Mouse (Mus musculus) mesoderm, embryonic 11.5 days (tissue): ENCODE measurements at regions not wholly inside any gene's neighbourhood (a gene's known extent, or its start where the extent isn't known, plus 50 kb on each side); places are given as distances from the start of the nearest gene placed in this dataset.
"Not testable (repeated sequence)": the region's sequence is repeated elsewhere in the genome, so short reads cannot be mapped to it uniquely, and the experiment has no call there.

Experiments used
- DNase-seq: peaks from one replicate; pipeline ENCODE4 v3.0.0-alpha.2; 2012; ENCODE audit warnings: low read depth, low spot score

DNA sequence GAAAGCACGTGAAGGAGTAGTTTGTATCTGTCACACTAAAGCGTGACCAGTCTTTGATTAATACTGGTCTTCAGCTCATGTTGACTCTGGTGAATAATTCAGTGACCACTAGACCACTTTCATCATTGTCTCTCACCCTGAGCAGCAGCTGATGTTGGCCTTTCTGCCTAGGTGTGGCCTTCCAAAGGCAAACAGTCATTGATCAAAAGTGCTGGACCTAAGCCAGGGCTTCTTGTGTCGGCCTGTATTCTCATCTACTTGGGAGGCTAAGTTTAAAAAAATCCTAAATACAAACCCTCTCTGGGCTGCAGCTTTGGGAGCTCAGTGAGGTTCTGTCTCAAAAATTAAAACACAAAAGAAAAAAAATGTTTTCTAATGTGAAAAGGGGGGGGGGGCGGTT lies 475.0 kb upstream of the Cdh5 start:
- no peak for DNase-seq

DNA sequence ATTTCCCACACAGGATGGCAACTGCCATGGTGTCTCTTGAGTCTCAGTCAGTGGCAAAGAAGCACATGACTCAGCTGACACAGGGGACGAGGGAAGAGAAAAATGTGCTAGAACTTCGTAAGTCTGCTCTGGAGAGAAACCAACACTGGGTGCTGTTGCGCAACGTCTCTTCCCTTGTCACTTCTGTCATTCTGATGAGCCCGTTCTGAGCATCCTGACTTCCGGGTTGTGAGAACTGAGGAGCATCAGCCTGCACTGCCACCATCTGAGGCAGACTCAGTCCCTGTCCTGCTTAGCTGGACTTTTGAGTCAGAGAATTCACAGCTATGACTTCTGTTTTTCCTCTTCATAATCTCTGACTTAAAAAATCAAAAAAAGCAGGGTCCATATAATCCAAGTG lies 468.9 kb upstream of the Cdh5 start:
- no peak for DNase-seq

DNA sequence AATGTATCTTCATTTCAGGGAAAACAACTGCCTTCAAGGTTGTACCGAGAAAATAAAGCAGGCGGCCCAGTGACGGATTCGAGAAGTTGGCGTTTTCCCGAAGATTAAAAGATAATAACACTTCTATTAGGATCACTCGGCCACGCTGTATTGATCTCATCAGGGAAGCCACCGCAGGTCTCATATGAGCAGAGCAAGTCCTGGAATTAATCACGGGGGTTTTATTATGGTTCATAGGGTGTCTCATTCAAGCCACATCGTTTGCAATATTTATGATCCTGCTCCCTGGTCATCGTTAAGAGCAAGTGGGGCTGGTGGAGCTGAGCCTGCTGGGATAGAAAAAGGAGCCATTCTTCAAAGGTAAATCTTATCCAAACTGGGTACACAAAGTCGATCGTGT lies 466.5 kb upstream of the Cdh5 start:
- peak; percentile 25 for DNase-seq

DNA sequence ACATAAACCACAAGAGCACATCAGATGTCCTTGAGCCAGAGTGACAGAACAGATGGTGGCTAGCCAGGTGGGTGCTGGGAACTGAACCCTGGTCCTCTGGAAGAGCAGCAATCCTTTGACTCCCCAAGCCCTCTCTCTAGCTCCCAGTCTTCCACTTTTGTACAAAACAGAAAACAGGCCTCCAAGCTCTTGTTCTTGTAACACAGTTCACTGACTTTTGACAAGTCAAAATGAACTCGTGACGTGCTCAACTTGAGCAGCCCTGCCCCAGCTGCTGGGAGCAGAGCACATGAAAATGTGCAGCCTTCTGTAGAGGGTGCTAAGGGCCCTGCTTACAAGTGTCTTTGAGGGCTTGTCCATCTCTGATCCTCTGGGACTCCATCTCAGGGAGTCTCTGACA lies 457.8 kb upstream of the Cdh5 start:
- no peak for DNase-seq

DNA sequence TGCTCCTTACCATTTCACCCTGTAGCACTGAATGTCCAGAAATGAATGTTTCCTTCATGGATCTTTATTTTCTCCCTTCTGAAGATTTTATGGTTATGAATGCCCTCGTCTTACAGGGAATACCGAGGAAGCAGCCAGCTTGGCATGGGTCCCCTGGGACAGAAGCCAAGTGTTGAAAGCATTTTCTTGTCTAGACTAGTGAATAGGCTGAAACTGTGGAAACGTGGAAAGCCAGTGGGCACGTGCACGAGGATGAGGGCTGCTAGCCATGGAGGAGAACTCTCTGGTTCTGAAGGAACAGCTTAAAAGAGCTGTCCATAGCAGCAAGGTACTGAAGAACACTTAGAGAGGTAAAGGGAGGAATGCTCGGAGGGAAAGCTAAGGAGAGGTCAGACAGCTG lies 457.3 kb upstream of the Cdh5 start:
- no peak for DNase-seq

DNA sequence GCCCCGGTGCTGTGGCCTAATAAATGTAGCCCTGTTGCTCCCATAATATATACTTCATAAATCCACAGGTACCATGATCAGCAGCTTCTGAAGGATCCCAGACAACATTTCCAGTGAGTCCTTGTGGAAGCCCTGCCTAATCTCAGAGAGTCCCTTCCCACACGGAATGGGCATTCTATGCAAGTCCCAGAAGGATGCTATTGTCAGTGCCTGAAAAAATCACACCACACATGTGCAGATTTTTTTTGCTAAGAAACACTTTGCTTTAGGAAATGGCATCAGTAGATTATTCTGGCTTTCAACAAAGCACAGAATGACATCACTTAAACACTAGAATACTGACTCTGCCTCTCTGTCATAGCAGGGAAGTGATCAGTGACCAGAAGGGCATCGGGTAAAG lies 456.6 kb upstream of the Cdh5 start:
- DNase-seq = no peak

DNA sequence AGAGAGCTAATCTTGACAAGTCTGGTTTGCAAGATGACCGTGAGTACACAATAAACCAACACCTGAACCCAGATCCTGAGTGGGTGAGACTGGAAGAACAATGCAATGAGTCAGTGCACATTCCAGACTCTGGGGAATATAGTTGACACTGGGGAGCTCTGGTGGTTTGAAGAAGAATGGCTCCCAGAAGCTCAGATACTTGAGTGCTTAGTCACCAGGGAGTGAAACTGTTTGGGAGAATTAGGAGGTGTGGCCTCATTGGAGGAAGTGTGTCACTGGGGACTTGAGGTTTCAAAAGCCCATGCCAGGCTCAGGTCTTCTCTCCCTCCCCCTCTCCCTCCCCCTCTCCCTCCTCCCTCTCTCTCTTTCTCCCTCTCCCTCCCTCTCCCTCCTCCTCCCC lies 436.6 kb upstream of the Cdh5 start:
- DNase-seq = no peak

DNA sequence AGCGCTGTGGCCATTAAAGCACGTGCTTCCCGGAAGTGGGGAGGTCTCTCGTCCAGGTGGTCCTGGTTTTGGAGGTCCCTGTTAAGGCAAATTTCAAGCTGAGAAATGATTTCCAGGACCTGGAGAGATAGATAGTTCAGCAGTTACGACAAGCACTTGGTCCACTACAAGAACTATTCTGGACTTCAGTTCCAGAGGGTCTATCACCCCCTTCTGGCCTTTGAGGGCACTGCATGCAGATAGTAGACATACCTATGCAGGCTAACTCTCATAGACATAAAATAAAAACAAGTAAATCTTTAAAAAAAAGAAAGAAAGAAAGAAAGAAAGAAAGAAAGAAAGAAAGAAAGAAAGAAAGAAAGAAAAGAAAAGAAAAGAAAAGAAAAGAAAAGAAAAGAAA lies 415.2 kb upstream of the Cdh5 start:
- peak; percentile 4 for DNase-seq

DNA sequence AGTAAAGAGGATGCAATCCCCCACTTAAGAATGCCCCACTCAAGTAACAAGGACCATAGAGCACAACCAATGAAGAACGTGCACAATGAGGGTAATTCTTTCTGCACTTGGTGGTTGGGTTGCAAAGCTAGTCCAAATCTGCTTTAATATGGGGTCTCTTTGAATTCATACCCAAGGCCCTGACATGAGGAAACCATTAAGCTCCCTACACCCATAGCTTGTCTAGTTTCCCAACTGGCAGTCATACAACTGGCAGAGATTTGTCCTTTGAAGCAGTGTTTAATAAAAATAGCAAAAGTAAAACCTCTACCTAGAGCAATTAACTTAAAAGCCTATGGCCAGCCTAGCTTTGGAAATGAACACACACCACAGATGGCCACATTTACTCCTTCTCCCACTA lies 411.0 kb upstream of the Cdh5 start:
- no peak for DNase-seq

DNA sequence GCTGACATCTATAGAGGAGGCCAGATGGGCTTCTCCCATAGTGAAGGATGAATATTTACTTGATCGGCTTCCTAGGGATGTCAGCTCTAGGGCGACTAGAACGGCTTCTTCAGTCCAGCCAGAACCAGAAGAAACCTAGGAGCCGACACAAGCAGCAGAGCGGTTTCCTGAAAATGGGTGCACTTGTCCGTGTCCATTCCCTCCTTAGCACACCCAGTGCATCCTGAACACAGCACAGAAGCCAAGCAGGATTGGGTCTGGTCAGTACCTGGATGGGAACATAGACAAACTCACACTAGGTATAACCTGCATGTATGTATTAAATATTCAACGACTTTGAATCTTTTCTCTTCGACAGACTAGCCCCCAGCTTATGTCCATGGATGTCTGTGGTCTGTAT lies 407.9 kb upstream of the Cdh5 start:
- no peak for DNase-seq

DNA sequence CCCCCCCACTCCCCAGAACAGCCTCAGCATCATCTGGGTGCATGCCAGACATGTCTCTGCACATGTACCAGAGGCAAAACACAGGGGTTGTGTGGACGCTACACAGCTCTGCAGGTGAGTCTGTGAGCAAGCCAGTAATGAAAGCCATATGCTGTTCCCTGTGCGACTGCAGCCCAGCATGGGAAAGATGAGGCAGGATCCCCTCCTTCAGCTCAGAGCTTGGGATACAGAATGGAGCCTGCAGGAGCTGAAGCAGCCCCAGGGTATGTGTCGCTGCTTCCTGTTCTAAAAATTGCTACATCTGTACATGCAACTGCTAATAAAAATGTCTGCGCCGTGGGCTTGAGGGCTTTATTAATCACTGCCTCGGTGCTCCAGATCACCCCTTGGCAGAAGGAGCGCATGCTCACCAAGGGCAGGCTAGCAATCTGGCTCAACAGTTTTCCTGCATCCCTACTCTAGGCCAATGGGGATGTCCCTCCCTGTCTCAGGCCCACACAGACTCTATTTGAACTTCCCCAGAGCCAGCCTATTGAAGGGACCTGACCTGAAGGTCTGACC lies 407.0 kb upstream of the Cdh5 start:
- DNase-seq = peak; percentile 9

DNA sequence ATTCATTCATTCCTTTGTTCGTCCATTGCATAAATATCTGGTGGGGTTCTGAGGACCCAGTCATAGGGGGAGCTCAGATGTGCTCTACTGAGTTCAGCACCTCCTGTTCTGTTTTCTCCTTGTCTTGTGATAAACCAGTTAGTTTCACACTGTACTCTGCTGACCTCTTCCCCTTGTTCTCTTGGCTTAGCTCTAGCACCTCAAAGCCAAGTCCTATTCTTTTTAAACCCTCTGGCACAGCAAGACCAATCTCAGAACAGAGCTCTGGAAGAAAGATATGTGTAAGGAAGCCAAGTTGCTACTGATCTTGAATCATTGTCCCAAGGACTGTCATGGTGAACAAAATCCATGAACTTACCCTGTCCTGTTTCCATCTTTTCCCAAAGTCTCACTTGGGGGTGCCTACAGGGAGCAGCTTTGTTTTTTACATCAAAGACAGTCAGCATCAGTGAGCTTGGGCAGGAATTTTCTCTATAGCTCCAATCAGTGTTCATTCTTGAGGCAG lies 402.4 kb upstream of the Cdh5 start:
- no peak for DNase-seq

DNA sequence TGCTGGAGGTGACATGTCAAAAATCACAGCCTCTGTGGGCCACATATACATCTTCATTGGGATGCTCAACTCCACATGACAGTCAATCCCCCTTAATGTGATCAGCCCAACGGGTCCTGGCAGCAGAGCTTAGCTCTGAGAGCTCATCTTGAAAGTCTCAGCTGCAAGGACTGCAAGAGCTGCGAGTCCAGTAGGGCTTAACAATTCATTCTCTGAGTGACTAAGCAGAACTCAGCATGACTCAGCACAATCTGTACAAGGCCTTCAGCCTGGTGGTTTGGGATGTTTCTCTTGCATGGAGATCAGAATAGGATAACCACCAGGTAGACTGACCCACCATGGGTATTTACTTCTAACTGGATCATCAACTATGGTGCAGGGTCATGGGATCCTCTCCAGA lies 399.2 kb upstream of the Cdh5 start:
- DNase-seq = no peak

DNA sequence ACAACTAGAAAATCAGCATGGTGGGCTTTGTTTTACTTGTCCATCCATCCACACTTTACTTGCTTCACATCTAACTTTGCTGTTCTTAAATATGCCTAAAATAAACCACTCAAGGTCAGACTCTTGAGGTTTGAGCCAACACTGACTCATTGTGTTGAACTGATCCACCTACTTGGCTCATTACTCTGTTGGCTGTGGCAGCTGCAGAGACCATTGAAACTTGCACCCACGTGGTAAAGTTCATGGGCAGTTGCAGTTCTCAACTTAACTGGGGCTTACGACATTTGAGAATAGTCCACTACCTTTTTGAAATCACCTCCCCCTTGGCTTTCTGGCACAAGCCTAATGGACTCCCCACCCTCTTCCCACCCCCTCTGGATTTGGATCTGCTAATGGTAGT lies 395.3 kb upstream of the Cdh5 start:
- no peak for DNase-seq

DNA sequence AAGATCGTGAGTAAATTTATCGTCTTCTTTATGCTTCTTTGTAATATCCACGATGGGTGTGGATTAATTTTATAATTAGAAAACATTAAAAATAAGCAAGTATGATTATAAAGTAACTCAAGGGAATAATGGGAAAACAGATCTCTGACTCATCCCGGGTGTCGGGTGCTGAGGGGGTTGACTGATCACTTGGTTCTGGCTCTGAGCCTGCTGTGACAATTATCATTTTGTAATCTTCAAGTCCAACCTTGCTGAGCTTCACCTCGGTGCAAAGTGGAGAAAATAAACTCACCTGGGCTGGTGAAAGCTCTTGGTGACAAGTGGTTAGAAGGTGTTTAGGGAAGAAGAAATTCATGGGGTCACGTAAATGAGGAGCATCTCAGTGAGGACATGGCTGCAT lies 390.6 kb upstream of the Cdh5 start:
- DNase-seq = not testable (repeated sequence)

DNA sequence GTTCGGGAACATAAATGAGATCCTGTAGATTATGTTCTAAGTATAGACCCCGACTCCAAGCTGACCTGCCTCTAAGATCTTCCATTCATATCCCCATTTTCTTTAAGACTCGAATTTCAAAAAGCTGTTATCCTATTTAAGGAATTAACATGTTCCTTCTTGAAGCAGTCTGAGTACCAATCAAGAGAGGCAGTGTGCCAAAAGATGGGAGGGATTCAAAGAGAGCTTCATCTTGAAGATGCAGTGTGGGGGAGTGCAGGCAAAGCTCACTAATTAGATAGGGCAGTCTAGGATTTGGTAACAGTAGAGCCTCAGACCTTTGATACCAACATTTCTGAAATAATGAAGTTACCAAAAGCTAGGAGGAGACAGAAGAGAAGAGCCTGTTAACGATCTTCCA lies 383.7 kb upstream of the Cdh5 start:
- DNase-seq = no peak

DNA sequence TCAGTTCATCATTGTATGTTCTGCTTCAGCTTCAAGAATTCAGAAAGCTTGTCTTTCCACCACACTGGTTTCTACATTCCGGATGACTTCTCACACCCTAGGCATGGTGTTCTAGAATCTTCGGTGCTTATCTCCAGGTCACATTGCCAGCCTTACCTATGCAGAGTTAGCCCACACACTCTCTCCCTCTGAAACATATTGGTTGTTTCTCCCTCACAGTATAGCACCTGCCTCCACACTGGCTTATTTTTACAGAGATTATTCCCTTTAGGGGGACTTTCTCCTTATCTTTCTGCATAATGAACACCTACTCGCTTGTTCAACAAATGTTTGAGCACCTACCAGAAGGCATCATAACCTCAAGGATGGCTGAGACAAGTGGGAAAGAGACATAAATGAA lies 368.0 kb upstream of the Cdh5 start:
- DNase-seq = no peak

DNA sequence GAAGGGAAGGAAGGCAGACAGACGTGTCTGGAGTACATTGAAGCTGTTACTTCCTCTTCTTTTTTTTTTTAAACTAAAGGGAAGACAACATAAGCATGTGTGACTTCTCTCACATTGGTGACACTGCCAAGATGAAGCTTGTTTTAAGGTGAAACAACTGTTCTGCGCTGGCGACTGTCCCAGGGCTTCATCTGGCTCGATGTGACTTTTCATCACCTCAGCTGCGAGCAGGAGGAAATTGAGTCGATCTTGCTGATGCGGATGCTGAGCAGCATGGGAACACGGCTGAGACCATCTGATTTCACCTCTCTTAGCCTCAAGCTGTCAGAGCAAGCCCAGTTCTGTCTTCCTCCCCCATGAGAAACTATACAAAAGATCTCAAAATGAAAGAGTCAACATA lies 363.1 kb upstream of the Cdh5 start:
- no peak for DNase-seq

DNA sequence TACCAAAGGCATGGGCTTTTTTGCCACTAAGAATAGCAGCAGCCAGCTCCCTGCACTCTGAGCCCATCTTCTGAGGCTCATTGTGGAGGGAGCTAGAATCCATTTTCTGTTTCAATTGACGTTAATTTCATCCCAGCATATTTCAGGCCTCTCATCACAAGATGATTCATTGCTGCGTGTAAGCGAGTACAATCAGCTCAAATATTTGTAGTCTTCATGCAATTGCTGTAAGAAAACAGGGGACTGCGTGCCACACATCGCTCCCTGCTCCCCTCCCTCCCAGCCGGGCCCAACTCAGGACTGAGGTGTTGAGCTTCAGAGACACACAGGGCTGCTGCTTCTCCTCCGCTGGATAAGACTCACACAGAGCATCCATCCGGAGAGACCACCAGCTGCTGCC lies 360.0 kb upstream of the Cdh5 start:
- no peak for DNase-seq

DNA sequence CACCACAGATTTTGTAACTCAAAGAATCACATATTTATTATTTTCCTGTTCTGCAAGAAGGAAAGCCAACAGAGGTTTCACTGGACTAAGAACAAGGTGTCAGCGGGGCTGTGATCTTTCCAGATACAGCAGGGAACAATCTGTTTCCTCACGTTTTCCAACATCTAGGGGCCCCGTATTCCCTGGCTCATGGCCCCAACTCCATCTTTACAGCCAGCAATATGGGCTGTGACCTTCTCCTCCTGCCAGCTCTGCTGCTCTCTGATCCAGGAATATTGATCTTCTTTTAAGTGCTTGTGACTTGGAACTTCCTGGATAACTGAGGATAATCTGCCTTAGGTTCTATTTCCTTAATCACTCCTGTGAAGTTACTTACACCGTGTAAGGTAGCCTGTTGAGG lies 352.7 kb upstream of the Cdh5 start:
- DNase-seq = no peak

DNA sequence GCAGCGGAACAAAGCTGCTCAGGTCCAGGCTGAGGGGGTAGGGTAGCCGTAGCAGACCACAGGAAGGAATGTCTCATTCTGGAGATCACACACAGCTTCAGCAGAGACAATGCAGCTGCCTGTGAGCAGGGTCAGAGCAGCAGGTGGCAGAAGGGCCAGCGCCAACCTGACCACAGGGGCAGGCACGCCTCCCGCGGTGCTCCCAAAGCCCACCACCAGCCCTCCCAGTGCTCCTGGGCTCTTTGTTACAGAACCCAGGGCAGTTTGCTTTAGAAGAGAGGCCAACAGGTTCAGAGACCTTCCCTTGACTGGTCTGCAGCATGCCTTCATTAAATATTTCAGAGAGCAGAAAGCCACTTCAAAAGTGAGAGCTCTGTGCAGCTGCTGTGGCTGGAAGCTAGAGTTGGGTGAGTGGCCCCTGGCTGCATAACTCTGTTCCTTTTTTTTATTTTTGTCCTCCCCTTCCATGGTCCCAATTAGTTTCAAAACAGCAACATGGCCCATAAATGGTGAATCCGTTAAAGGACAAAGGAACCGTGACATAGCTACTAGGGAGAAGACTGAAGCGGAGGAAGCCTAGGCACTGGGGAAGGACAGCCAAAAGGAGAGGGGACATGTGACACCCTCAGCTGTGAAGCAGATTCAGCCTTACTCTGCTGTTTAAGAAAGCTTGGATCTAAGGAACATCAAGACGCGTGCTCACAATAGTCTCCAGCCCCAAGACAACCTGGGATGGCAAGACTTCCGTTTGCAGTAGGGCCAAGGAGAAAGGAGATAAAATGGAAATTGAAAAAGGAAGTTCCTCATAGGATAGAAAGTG lies 350.9 kb upstream of the Cdh5 start:
- peak; percentile 32 for DNase-seq

DNA sequence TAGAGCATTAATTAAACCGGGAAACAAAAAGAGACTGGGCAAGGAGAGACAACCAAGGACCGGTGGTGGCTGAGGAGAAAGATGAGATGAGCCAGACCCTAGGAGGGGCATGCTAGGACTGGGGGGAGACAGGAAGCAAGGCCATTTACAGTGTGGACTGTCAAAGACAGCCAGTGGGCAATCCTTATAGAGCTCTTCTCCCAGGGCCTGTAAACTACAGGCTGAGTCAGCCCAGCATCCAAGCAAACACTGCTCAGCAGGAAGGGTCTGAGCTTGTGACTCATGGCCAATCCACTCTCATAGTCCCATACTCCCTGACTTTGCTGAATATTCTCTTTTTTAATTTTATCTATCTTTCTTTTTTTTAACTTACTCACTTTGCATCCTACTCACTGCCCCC lies 350.3 kb upstream of the Cdh5 start:
- no peak for DNase-seq

DNA sequence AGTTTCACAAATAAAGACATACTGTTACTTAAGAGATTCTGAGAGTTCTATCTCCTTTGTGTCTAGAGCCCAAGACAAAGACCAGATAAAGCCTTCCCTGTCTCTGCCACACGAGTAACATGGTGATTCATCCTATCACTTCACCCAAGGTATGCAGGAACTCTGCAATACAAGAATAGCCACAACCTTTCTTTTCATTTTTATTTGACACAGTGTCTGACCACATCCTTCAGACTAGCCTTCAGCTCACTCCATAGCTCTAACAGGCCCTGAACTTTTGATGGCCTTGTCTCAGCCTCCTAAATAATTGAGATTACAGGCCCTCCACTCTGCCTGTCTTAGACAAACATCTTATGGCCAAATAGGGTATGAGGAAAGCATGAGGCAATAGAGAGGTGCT lies 337.6 kb upstream of the Cdh5 start:
- no peak for DNase-seq

DNA sequence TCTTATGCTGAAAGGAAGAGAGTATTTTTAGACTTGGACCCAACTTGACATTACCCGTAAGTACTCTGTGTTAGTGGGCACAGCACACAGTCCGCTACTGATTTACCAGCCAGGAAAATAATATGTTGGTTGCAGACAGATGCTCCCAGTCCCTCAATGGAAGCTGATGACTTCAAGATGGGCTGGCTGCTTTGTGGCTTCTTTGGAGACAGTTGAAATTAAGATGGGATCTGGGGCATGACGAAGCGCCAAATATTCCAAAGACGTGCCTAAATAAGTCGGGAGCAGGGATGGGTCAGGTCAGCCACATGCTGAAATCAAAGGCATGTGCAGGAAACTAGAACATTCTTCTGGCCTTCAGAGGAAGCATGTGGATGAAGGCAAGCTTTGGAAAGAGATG lies 321.8 kb upstream of the Cdh5 start:
- peak; percentile 12 for DNase-seq
